Mouse (Mus musculus): ENCODE results near the gene Chtf18. TPM values are rescaled to one million over a fixed set of nuclear protein-coding genes. Genes with fewer than 3 reads are reported as not detected.
"Not testable (repeated sequence)": the region's sequence is repeated elsewhere in the genome, so short reads cannot be mapped to it uniquely, and the experiment has no call there.

Chtf18 gene
- total and polyA plus RNA-seq, 2 experiments from 2014 or later, result 4.9 to 7.8 TPM

DNA sequence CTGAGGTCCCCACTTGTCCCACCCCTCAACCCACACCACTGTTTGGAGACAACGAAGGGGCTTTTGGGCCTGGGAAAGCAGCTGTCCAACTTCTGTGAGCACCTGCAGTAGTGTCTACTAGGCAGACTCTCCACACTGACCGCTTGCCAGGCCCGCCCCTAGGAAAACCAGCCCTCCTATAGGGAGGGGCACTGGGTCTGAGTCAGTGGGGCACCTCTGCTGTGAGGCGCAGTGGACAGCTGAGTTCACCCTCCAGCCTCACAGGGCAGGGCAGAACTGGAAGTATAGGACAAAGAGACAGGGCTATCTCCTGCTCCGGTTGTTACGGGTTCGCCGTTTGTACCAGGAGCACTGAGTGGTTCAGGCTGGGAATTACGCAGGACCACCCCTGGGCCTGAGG lies 27.0 kb upstream of the Chtf18 start, which contains the start of gene Msln:
Gene Msln, minus strand, starts transcription at position 138 of the 400 bp plus-strand sequence.
- Histone ChIP-seq H3K9me3 (ENCODE audit: low read length) (no peaks in the 10 kb centered on the region), H3K36me3 (ENCODE audit: insufficient read depth, low read length) (no peaks in the 10 kb centered on the region), H3K27me3 (ENCODE audit: insufficient read depth, low read length) (no peaks in the 10 kb centered on the region), H3K4me3 (ENCODE audit: low read length) (no peak within 1 kb of the TSS), H3K27ac (no peak within 1 kb of the TSS), H3K9ac (replicated peaks; ENCODE audit: low read length) (no peak within 1 kb of the TSS), H3K4me2 (ENCODE audit: low read depth, low read length) (no peak within 1 kb of the TSS), H3K4me1 (ENCODE audit: insufficient read depth, low read length) (no peaks in the 10 kb centered on the region)
- no peak for DNase-seq (ENCODE audit: low spot score)
- TF ChIP-seq CTCF (IDR thresholded peaks at IDR 0.05; ENCODE audit: low read depth), result no peak
- 85% methylated on average over 9 of the region's 9 CpGs for WGBS
- no peak for ATAC-seq

DNA sequence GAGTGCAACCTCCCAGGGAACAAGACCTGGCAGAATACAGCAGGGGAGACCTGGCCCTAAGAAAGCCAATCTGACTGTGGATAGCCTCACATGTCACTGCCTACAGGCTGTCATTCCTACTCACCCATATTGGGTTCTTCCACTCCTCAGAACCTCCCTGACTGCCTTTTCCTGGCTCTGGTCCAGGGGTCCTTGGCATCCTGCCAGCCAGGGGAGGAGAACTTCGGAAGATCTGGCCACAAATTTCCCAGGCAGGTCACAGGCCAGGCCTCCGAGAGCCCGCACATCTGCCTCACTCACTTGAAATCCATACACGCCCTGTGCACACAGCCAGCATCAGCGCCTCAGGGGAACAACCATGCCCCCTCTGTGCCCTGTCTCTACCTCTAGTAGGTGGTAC lies 24.2 kb upstream of the Chtf18 start:
- WGBS, result 33% methylated on average over 5 of the region's 5 CpGs
- no peak overlapping the region for H3K27ac ChIP-seq
- no peaks in the 10 kb centered on the region for H3K9me3 ChIP-seq (ENCODE audit: low read length)
- no peaks in the 10 kb centered on the region for H3K27me3 ChIP-seq (ENCODE audit: insufficient read depth, low read length)
- ATAC-seq (peak; percentile 47; the same call in 1 of the 2 replicates), DNase-seq (ENCODE audit: low spot score) (peak; percentile 50)
- no peak overlapping the region for H3K4me2 ChIP-seq (ENCODE audit: low read depth, low read length)
- H3K4me3 ChIP-seq (ENCODE audit: low read length), result no peak overlapping the region
- H3K9ac ChIP-seq (replicated peaks; ENCODE audit: low read length), result no peak overlapping the region
- no peak for TF ChIP-seq CTCF (IDR thresholded peaks at IDR 0.05; ENCODE audit: low read depth)
- H3K4me1 ChIP-seq (ENCODE audit: insufficient read depth, low read length), result no peaks in the 10 kb centered on the region
- no peaks in the 10 kb centered on the region for H3K36me3 ChIP-seq (ENCODE audit: insufficient read depth, low read length)

DNA sequence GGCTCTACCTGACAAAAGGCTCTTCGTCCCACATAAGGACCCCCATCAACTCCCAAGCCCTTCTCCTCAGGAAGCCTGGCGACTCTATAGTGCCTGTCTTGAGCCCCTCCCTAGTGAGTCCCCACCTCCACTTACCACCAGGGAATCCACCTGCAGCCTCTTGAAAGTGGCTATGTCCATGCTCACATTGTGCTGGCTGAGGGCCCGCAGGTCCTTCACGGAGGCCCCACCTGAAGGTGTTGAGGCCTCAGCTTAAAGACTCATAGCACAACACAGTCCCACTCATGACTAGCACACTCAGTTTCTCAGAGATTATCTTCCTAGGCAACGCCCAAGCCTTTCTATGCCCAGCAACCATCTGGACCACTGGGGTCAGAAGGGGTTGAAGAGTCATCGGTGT lies 22.1 kb upstream of the Chtf18 start:
- WGBS, result 82% methylated on average over 6 of the region's 6 CpGs
- H3K9ac ChIP-seq (replicated peaks; ENCODE audit: low read length), result no peak overlapping the region
- no peak for TF ChIP-seq CTCF (IDR thresholded peaks at IDR 0.05; ENCODE audit: low read depth)

GRCm38 (mm10) chr17:25748238-25748637 lies 21.0 kb upstream of the Chtf18 start:
- DNase-seq (ENCODE audit: low spot score), result no peak
- Histone ChIP-seq H3K27ac (no peak overlapping the region), H3K9ac (replicated peaks; ENCODE audit: low read length) (no peak overlapping the region), H3K27me3 (ENCODE audit: insufficient read depth, low read length) (no peaks in the 10 kb centered on the region), H3K9me3 (ENCODE audit: low read length) (no peaks in the 10 kb centered on the region), H3K4me2 (ENCODE audit: low read depth, low read length) (no peak overlapping the region), H3K36me3 (ENCODE audit: insufficient read depth, low read length) (no peaks in the 10 kb centered on the region), H3K4me1 (ENCODE audit: insufficient read depth, low read length) (no peaks in the 10 kb centered on the region), H3K4me3 (ENCODE audit: low read length) (no peak overlapping the region)
- no peak for TF ChIP-seq CTCF (IDR thresholded peaks at IDR 0.05; ENCODE audit: low read depth)
- 96% methylated on average over 4 of the region's 4 CpGs for WGBS
- ATAC-seq, result no peak

More for the DNA sequence above, 22.1 kb upstream of the Chtf18 start:
- no peaks in the 10 kb centered on the region for H3K27me3 ChIP-seq (ENCODE audit: insufficient read depth, low read length)
- H3K4me2 ChIP-seq (ENCODE audit: low read depth, low read length), result no peak overlapping the region
- H3K9me3 ChIP-seq (ENCODE audit: low read length), result no peaks in the 10 kb centered on the region
- H3K36me3 ChIP-seq (ENCODE audit: insufficient read depth, low read length), result no peaks in the 10 kb centered on the region
- ATAC-seq, result no peak
- no peaks in the 10 kb centered on the region for H3K4me1 ChIP-seq (ENCODE audit: insufficient read depth, low read length)
- H3K4me3 ChIP-seq (ENCODE audit: low read length), result no peak overlapping the region
- no peak for DNase-seq (ENCODE audit: low spot score)
- no peak overlapping the region for H3K27ac ChIP-seq

DNA sequence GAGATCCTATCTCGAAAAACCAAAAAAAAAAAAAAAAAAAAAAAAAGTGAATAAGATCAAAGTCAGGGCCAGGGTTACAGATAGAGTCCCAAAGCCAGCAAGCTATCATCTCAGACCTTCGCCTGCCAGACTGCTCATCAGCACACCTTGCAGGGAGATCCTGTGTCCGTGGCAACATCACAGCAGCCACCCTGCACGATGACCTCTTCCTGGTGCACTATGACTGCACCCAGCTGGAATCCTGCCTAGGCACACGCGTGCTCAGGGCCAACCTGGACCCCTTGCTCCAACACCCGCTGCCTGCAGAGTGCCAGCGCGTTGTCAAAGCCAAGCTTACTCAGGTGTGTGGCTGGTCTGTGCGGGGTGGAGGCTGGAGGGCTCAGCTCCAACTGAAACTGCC lies 17.1 kb upstream of the Chtf18 start:
- WGBS, result 80% methylated on average over 10 of the region's 10 CpGs
- Histone ChIP-seq H3K9me3 (ENCODE audit: low read length) (no peaks in the 10 kb centered on the region), H3K36me3 (ENCODE audit: insufficient read depth, low read length) (no peaks in the 10 kb centered on the region), H3K9ac (replicated peaks; ENCODE audit: low read length) (no peak overlapping the region), H3K4me3 (ENCODE audit: low read length) (no peak overlapping the region), H3K27me3 (ENCODE audit: insufficient read depth, low read length) (no peaks in the 10 kb centered on the region), H3K4me1 (ENCODE audit: insufficient read depth, low read length) (no peaks in the 10 kb centered on the region), H3K27ac (no peak overlapping the region), H3K4me2 (ENCODE audit: low read depth, low read length) (no peak overlapping the region)
- TF ChIP-seq CTCF (IDR thresholded peaks at IDR 0.05; ENCODE audit: low read depth), result no peak
- DNase-seq (ENCODE audit: low spot score) (no peak), ATAC-seq (no peak)

- no peak for TF ChIP-seq CTCF (IDR thresholded peaks at IDR 0.05; ENCODE audit: low read depth)
Observed at GRCm38 (mm10) chr17:25743831-25744230, 16.6 kb upstream of the Chtf18 start.

DNA sequence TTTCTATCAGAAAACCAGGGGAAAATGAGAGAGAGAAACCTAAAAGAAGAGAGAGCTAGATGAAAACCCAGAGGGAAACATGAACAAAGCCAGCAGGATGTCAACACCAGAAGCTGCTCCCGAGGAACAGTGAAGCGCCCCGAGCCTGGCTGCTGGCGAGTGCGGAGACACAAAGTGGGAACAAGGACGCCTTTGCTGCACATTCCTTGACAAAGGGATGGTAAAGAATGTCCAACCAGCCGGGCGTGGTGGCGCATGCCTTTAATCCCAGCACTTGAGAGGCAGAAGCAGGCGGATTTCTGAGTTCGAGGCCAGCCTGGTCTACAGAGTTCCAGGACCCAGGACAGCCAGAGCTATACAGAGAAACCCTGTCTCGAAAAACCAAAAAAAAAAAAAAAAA lies 14.3 kb upstream of the Chtf18 start:
- not testable (repeated sequence) for H3K4me1 ChIP-seq (ENCODE audit: insufficient read depth, low read length); H3K4me3 ChIP-seq (ENCODE audit: low read length); H3K4me2 ChIP-seq (ENCODE audit: low read depth, low read length); H3K9me3 ChIP-seq (ENCODE audit: low read length); H3K9ac ChIP-seq (replicated peaks; ENCODE audit: low read length); ATAC-seq; H3K27ac ChIP-seq; H3K36me3 ChIP-seq (ENCODE audit: insufficient read depth, low read length); H3K27me3 ChIP-seq (ENCODE audit: insufficient read depth, low read length); DNase-seq (ENCODE audit: low spot score)
- WGBS, result 69% methylated on average over 12 of the region's 12 CpGs

More at GRCm38 (mm10) chr17:25743831-25744230, 16.6 kb upstream of the Chtf18 start:
- H3K27me3 ChIP-seq (ENCODE audit: insufficient read depth, low read length), result no peaks in the 10 kb centered on the region
- no peak overlapping the region for H3K9ac ChIP-seq (replicated peaks; ENCODE audit: low read length)
- 86% methylated on average over 9 of the region's 9 CpGs for WGBS
- ATAC-seq (no peak), DNase-seq (ENCODE audit: low spot score) (no peak)
- no peaks in the 10 kb centered on the region for H3K36me3 ChIP-seq (ENCODE audit: insufficient read depth, low read length)
- H3K4me3 ChIP-seq (ENCODE audit: low read length), result no peak overlapping the region
- no peak overlapping the region for H3K4me2 ChIP-seq (ENCODE audit: low read depth, low read length)
- no peak overlapping the region for H3K27ac ChIP-seq
- no peaks in the 10 kb centered on the region for H3K9me3 ChIP-seq (ENCODE audit: low read length)
- no peaks in the 10 kb centered on the region for H3K4me1 ChIP-seq (ENCODE audit: insufficient read depth, low read length)

All from hindbrain, postnatal 0 days (tissue).